Mouse (Mus musculus) intestine, postnatal 0 days (tissue): ENCODE data around the gene Scube3. TPM values are rescaled to one million over a fixed set of nuclear protein-coding genes. Genes with fewer than 3 reads are reported as not detected.

Experiments
- ATAC-seq: fragments of 200-750 bp; cut with Nextera tagmentation; 2 replicates; pipeline ENCODE4 v1.8.0; 2017; ENCODE audit warnings: mild to moderate bottlenecking, moderate TSS enrichment, moderate library complexity
- H3K27ac ChIP-seq: fragments of 300-500 bp; sonication (generic); 2 replicates; pipeline ENCODE4 v1.5.1; 2014; ENCODE audit warnings: mild to moderate bottlenecking, low read depth, low read length, moderate library complexity
- H3K27me3 ChIP-seq: fragments of 300-500 bp; sonication (generic); replicated peaks from 2 replicates; pipeline ENCODE4 v1.6.1; 2014; ENCODE audit warnings: low read length, mixed read lengths; ENCODE audit not compliant: control insufficient read depth, insufficient read depth
- H3K36me3 ChIP-seq: fragments of 300-500 bp; sonication (generic); 2 replicates; pipeline ENCODE4 v1.6.1; 2014; ENCODE audit warnings: mild to moderate bottlenecking, moderate library complexity; ENCODE audit not compliant: control insufficient read depth, insufficient read depth
- H3K4me1 ChIP-seq: fragments of 300-500 bp; sonication (generic); replicated peaks from 2 replicates; pipeline ENCODE4 v1.6.1; 2014; ENCODE audit warnings: antibody characterized with exemption, low read length, mixed read lengths; ENCODE audit not compliant: control insufficient read depth, insufficient read depth
- H3K4me2 ChIP-seq: fragments of 300-500 bp; sonication (generic); replicated peaks from 2 replicates; pipeline ENCODE4 v1.6.1; 2014; ENCODE audit warnings: low read depth, mild to moderate bottlenecking, moderate library complexity
- H3K4me3 ChIP-seq: fragments of 300-500 bp; sonication (generic); 2 replicates; pipeline ENCODE4 v1.5.1; 2014; ENCODE audit warnings: low read depth, low read length
- H3K9ac ChIP-seq: fragments of 300-500 bp; sonication (generic); 2 replicates; pipeline ENCODE4 v1.6.1; 2014; ENCODE audit warnings: mild to moderate bottlenecking, low read depth, low read length
- H3K9me3 ChIP-seq: fragments of 300-500 bp; sonication (generic); 2 replicates; pipeline ENCODE4 v1.6.1; 2016; ENCODE audit warnings: mixed run types; ENCODE audit not compliant: control insufficient read depth
- CTCF ChIP-seq: sonication (generic); IDR thresholded peaks from 2 replicates; pipeline ENCODE4 v1.5.1; 2016; ENCODE audit warnings: low read depth, mild to moderate bottlenecking, control low read depth, antibody characterized with exemption, moderate library complexity
- WGBS: fragments of 180-500 bp; shearing (Covaris S2); extraction: QIAGEN DNeasy Blood & Tissue Kit; methylation state at CpG from one replicate; pipeline ENCODE4 v1.1.7; 2014; 5-methylcytosine and 5-hydroxymethylcytosine counted together
- polyA plus RNA-seq: library from polyadenylated mRNA; unstranded; fragments of >200 nt; fragmentation: Nextera tagmentation; extraction: Ambion mirVana; gene quantifications from 2 replicates; pipeline ENCODE4 v1.2.1, GENCODE M21; 2015

Scube3 gene
- polyA plus RNA-seq, 1 experiment from 2014 or later, result 0.57 TPM

DNA sequence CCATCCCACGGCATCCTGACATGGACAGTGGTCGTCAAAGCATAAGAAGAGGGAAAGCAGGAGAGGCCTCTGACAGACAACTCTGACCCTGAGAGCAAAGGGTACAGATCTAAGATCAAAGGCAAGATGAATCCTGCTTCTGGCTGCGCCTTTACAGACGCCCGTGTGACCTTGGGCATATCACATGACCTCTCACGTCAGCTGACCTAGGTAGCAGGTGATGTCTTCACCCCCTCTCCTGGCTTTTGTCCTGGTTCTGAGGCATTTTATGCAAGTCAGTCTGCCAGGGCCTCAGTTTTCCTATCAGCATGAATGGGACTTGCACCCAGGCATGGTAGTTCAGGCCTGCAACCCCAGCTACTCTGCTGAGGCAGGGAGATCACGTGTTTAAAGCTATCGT, 3.9 kb upstream of the Scube3 start:
- ATAC-seq, result no peak
- H3K27ac ChIP-seq, result no peak overlapping the region
- no peak overlapping the region for H3K9ac ChIP-seq
- no peaks in the 10 kb centered on the region for H3K36me3 ChIP-seq
- peaks cover 36% of the 10 kb centered on the region for H3K27me3 ChIP-seq
- no peaks in the 10 kb centered on the region for H3K9me3 ChIP-seq
- no peak overlapping the region for H3K4me3 ChIP-seq
- H3K4me2 ChIP-seq, result no peak overlapping the region
- no peaks in the 10 kb centered on the region; the same call in 1 of the 2 replicates for H3K4me1 ChIP-seq
- WGBS, result 85% methylated on average over 8 of the region's 8 CpGs
- no peak for TF ChIP-seq CTCF

- no peaks in the 10 kb centered on the region for H3K9me3 ChIP-seq
- no peak overlapping the region for H3K4me2 ChIP-seq
- no peak for TF ChIP-seq CTCF
- no peak overlapping the region for H3K9ac ChIP-seq
- no peaks in the 10 kb centered on the region; the same call in 1 of the 2 replicates for H3K4me1 ChIP-seq
- H3K27me3 ChIP-seq, result peaks cover 39% of the 10 kb centered on the region
- 56% methylated on average over 9 of the region's 9 CpGs for WGBS
- no peak for ATAC-seq
- no peak overlapping the region for H3K4me3 ChIP-seq
- no peak overlapping the region for H3K27ac ChIP-seq
- no peaks in the 10 kb centered on the region for H3K36me3 ChIP-seq
Measured at GRCm38 (mm10) chr17:28138685-28139084, 3.3 kb upstream of the Scube3 start.

DNA sequence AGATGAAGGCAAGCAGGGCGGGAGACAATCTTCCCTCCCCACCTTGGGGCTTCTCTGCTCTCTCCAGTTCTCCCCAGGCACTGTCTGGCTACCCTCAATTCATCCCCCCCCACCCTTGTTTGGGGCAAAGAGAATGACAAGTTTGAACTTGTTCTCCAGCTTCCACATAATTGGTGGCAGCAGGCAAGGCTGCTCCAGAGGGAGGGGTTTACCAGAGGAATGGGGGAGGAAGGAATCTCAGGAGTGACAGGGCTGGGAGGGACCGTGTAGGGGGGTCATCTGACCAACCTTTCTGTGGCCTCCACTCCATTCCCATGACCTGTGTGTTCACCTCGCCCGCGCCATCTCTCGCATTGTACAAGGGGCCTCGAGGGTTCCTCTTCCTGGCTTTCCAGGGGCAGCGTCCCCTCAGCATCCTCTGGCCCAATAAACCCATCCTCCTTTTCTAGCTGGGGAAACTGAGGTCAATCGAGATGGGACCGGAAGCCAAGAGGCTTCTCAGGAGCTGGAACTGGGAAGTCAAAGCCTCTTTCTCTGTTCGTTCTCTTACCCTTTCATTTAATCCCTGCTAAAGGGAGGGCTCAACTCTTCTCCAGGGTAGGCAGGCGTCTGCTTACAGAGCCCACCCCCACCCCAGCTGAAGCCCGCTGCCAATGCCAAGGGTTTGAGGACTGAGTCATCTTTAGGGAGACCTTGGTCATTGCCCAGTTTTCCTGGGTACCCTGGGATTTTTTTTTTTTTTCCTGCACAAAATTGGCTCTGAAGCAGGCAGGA, 1.3 kb upstream of the Scube3 start:
- Histone ChIP-seq H3K27ac (no peak overlapping the region), H3K4me3 (no peak overlapping the region), H3K9me3 (no peaks in the 10 kb centered on the region), H3K36me3 (no peaks in the 10 kb centered on the region), H3K9ac (no peak overlapping the region), H3K4me1 (no peaks in the 10 kb centered on the region; the same call in 1 of the 2 replicates), H3K4me2 (no peak overlapping the region), H3K27me3 (peaks cover 47% of the 10 kb centered on the region)
- no peak for ATAC-seq
- 58% methylated on average over 13 of the region's 13 CpGs for WGBS
- no peak for TF ChIP-seq CTCF

- Histone ChIP-seq H3K4me2 (peak overlapping the region; percentile 98), H3K4me1 (no peaks in the 10 kb centered on the region; the same call in 1 of the 2 replicates), H3K27me3 (peaks cover 47% of the 10 kb centered on the region), H3K27ac (no peak overlapping the region), H3K36me3 (no peaks in the 10 kb centered on the region), H3K9me3 (no peaks in the 10 kb centered on the region), H3K4me3 (peak overlapping the region; percentile 62), H3K9ac (no peak overlapping the region)
- 10% methylated on average over 15 of the region's 15 CpGs for WGBS
- no peak for ATAC-seq
- no peak for TF ChIP-seq CTCF
Measured at GRCm38 (mm10) chr17:28141205-28141650, 713 bp upstream of the Scube3 start.

DNA sequence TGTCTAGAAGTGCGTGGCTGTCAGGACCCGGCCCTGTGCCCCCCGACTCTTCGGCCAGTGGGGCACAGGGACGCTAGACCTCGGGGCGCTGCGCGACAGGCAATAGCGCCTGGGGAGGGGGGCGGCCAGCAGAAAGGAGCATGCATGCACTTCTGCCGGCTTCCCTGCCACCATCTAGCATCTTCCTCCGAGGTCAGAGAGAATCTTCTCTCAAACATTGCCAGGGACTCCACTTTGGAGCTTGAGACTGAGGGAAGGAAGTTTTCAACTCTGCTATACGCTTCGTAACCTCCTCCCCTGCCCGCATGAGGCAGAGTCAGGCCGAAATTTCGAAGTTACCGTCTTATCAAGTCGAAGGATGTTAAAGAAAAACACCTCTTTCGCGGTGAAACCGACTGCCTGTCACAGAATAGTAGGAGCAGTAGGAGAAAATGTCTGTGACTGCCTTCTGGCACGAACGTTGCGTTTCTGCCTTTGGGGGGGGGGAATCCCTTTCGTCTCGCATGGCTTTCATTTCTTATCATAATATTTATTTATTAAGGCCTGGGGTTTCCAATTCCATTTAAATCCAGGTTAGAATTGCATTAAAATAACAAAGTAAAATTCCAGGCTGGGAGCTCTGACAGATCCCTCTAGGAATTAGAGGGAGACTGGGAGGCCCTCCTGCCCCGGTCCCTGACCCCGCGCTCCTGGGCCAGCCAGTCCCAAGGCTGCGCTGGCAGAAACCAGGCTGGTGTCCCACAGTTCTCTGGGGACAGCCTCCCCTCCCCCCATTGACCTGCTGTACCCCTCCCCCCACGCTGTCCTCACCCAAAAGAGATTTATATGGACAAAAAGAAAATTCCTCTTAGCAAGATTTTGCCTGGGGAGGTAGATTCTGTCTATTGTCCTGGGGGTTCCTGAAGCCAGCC, 1.0 kb downstream of the Scube3 start:
- H3K4me2 ChIP-seq, result peak overlapping the region; percentile 98
- H3K4me3 ChIP-seq, result peak overlapping the region; percentile 62
- no peak for ATAC-seq
- TF ChIP-seq CTCF, result no peak
- no peaks in the 10 kb centered on the region for H3K9me3 ChIP-seq
- H3K27me3 ChIP-seq, result peaks cover 47% of the 10 kb centered on the region
- no peaks in the 10 kb centered on the region for H3K36me3 ChIP-seq
- H3K27ac ChIP-seq, result no peak overlapping the region
- no peaks in the 10 kb centered on the region; the same call in 1 of the 2 replicates for H3K4me1 ChIP-seq
- 5% methylated on average over 33 of the region's 33 CpGs for WGBS
- H3K9ac ChIP-seq, result peak overlapping the region; percentile 12; the same call in 1 of the 2 replicates

GRCm38 (mm10) chr17:28143751-28144150, 1.8 kb downstream of the Scube3 start:
- H3K36me3 ChIP-seq, result no peaks in the 10 kb centered on the region
- 11% methylated on average over 9 of the region's 9 CpGs for WGBS
- H3K4me2 ChIP-seq, result no peak overlapping the region
- H3K4me1 ChIP-seq, result no peaks in the 10 kb centered on the region; the same call in 1 of the 2 replicates
- no peak for ATAC-seq
- H3K9ac ChIP-seq, result no peak overlapping the region
- H3K9me3 ChIP-seq, result no peaks in the 10 kb centered on the region
- TF ChIP-seq CTCF, result no peak
- no peak overlapping the region for H3K4me3 ChIP-seq
- peaks cover 47% of the 10 kb centered on the region for H3K27me3 ChIP-seq
- no peak overlapping the region for H3K27ac ChIP-seq
